ENCODE assay signal across 8 mouse cellular contexts in the genomic region with DNA sequence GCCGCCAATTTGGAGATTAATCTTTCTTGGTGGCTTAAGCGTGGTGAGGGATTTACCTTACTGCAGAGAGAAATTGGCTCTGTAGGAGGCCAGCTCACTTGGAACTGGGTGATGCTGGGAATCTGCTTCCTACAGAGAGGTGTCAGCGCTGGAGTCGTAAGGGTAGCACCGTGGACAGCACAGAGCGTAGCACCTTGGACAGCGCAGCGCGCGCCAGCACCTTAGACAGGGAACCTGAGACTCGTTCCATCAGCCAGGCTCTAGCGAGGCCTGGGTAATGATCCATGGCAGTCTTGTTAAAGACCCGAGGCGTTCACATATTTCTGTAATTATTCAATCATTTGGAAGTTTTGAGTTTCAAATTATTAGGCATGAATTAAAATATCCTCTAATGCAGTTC.
DNase-seq lines count a peak whose midpoint lies in the region; ATAC-seq and TF ChIP-seq lines count a peak whose summit lies in the region.

No protein-coding gene starts in this region.

- 10% methylated on average over 14 of the region's 14 CpGs for WGBS in liver, embryonic 12.5 days (ENCODE audit: insufficient replicate concordance)
- 3% methylated on average over 14 of the region's 14 CpGs for WGBS in kidney, postnatal 0 days

- no peak overlapping the region for H3K9ac ChIP-seq in liver, embryonic 12.5 days
- no peak overlapping the region for H3K9ac ChIP-seq in kidney, postnatal 0 days (ENCODE audit: low read depth, low read length)

- H3K4me1 ChIP-seq in liver, embryonic 12.5 days, result no peaks in the 10 kb centered on the region
- no peaks in the 10 kb centered on the region for H3K4me1 ChIP-seq in kidney, postnatal 0 days (replicated peaks; ENCODE audit: insufficient read depth, low read length)

- no peak overlapping the region for H3K27ac ChIP-seq in liver, embryonic 12.5 days
- no peak overlapping the region for H3K27ac ChIP-seq in kidney, postnatal 0 days
- no peak overlapping the region for H3K27ac ChIP-seq in left cerebral cortex, adult 2 months

- H3K4me3 ChIP-seq in liver, embryonic 12.5 days, result no peak overlapping the region
- H3K4me3 ChIP-seq in kidney, postnatal 0 days (replicated peaks; ENCODE audit: low read depth, low read length), result no peak overlapping the region
- no peak overlapping the region for H3K4me3 ChIP-seq in left cerebral cortex, adult 2 months

- TF ChIP-seq CTCF in kidney, postnatal 0 days (IDR thresholded peaks at IDR 0.05; ENCODE audit: low read depth), result no peak
- no peak for TF ChIP-seq CTCF in left cerebral cortex, adult 2 months (IDR thresholded peaks at IDR 0.05)

- H3K9me3 ChIP-seq in liver, embryonic 12.5 days (replicated peaks), result peaks cover 2% of the 10 kb centered on the region; the same call in 1 of the 2 replicates
- no peaks in the 10 kb centered on the region for H3K9me3 ChIP-seq in kidney, postnatal 0 days (replicated peaks; ENCODE audit: low read length)

- no peak for ATAC-seq in liver, embryonic 12.5 days
- peak; percentile 69; the same call in 1 of the 2 replicates for ATAC-seq in kidney, postnatal 0 days (replicated peaks; ENCODE audit: low FRiP score, low read depth)

- intact Hi-C loops in left cerebral cortex, adult 2 months (cut with DNase I), result no loop called here

- DNase-seq in liver, result peak; percentile 61
- peak; percentile 2 for DNase-seq in c-Kit-positive CD71-negative TER-119-negative erythroid progenitor cells, embryonic 14.5 days (ENCODE audit: low read depth)
- DNase-seq in kidney, postnatal 0 days (ENCODE audit: low spot score), result peak; percentile 92
- DNase-seq in ovary, postnatal 36 days (ENCODE audit: low spot score), result peak; percentile 45
- no peak for DNase-seq in thymus, adult 18-20 months
- DNase-seq in left cerebral cortex, adult 2 months (ENCODE audit: extremely low spot score in 1 of 2, low spot score in 2 of 2), result no peak
- DNase-seq in layer of hippocampus, postnatal 36 days, result no peak

- H3K36me3 ChIP-seq in liver, embryonic 12.5 days, result no peaks in the 10 kb centered on the region
- no peaks in the 10 kb centered on the region for H3K36me3 ChIP-seq in kidney, postnatal 0 days (ENCODE audit: insufficient read depth, low read length)

- H3K27me3 ChIP-seq in liver, embryonic 12.5 days (replicated peaks), result no peaks in the 10 kb centered on the region
- no peaks in the 10 kb centered on the region for H3K27me3 ChIP-seq in kidney, postnatal 0 days (ENCODE audit: insufficient read depth, low read length)

- no peak overlapping the region for H3K4me2 ChIP-seq in liver, embryonic 12.5 days
- H3K4me2 ChIP-seq in kidney, postnatal 0 days (ENCODE audit: low read length), result no peak overlapping the region

Comparison
In these comparisons a context has a peak if more than half of its experiments do, and no peak if none do; other contexts are left out.
1. DNase-seq: peak in liver (single experiment), c-Kit-positive CD71-negative TER-119-negative erythroid progenitor cells, embryonic 14.5 days (single experiment), kidney, postnatal 0 days (single experiment) and ovary, postnatal 36 days (single experiment); none in thymus, adult 18-20 months (0 of 2), left cerebral cortex, adult 2 months (0 of 2) and layer of hippocampus, postnatal 36 days (0 of 2).